Mouse (Mus musculus): ENCODE results near the gene Afdn. TPM values are rescaled to one million over a fixed set of nuclear protein-coding genes. Genes with fewer than 3 reads are reported as not detected.

Afdn gene
- polyA plus RNA-seq, 1 experiment from 2014 or later: 123 TPM

GRCm38 (mm10) chr17:13742941-13743708, 17.2 kb upstream of the Afdn start:
- no peak overlapping the region for H3K9ac ChIP-seq (ENCODE audit: low read depth, low read length)
- no peaks in the 10 kb centered on the region for H3K4me1 ChIP-seq (replicated peaks; ENCODE audit: control insufficient read depth, insufficient read depth, low read length)
- WGBS: 51% methylated on average over 7 of the region's 7 CpGs
- H3K4me3 ChIP-seq (ENCODE audit: low read depth, low read length): no peak overlapping the region
- H3K27me3 ChIP-seq (ENCODE audit: control insufficient read depth, insufficient read depth, low read length): no peaks in the 10 kb centered on the region
- no peaks in the 10 kb centered on the region for H3K9me3 ChIP-seq (ENCODE audit: control insufficient read depth, low read length)
- no peak overlapping the region for H3K27ac ChIP-seq (ENCODE audit: low read depth, low read length)
- no peak overlapping the region for H3K4me2 ChIP-seq (replicated peaks; ENCODE audit: low read depth, low read length)
- H3K36me3 ChIP-seq (ENCODE audit: control insufficient read depth, insufficient read depth, low read length): no peaks in the 10 kb centered on the region
- no peak for ATAC-seq (ENCODE audit: low FRiP score)
- no peak for DNase-seq (ENCODE audit: low spot score)

GRCm38 (mm10) chr17:13743709-13744079, 16.6 kb upstream of the Afdn start:
- H3K9ac ChIP-seq (ENCODE audit: low read depth, low read length): no peak overlapping the region
- no peaks in the 10 kb centered on the region for H3K4me1 ChIP-seq (replicated peaks; ENCODE audit: control insufficient read depth, insufficient read depth, low read length)
- WGBS: 50% methylated on average over 5 of the region's 5 CpGs
- no peak overlapping the region for H3K27ac ChIP-seq (ENCODE audit: low read depth, low read length)
- H3K4me2 ChIP-seq (replicated peaks; ENCODE audit: low read depth, low read length): no peak overlapping the region
- H3K9me3 ChIP-seq (ENCODE audit: control insufficient read depth, low read length): no peaks in the 10 kb centered on the region
- no peak overlapping the region for H3K4me3 ChIP-seq (ENCODE audit: low read depth, low read length)
- no peaks in the 10 kb centered on the region for H3K27me3 ChIP-seq (ENCODE audit: control insufficient read depth, insufficient read depth, low read length)
- no peaks in the 10 kb centered on the region for H3K36me3 ChIP-seq (ENCODE audit: control insufficient read depth, insufficient read depth, low read length)
- ATAC-seq (ENCODE audit: low FRiP score): no peak
- DNase-seq (ENCODE audit: low spot score): no peak

- no peak for DNase-seq (ENCODE audit: low spot score)
- ATAC-seq (ENCODE audit: low FRiP score): no peak
- 86% methylated on average over 6 of the region's 6 CpGs for WGBS
These were observed 16.1 kb upstream of the Afdn start for GRCm38 (mm10) chr17:13744219-13744618.

GRCm38 (mm10) chr17:13744824-13745223, 15.5 kb upstream of the Afdn start:
- Histone ChIP-seq H3K9ac (ENCODE audit: low read depth, low read length) (no peak overlapping the region), H3K4me2 (replicated peaks; ENCODE audit: low read depth, low read length) (no peak overlapping the region), H3K27ac (ENCODE audit: low read depth, low read length) (no peak overlapping the region), H3K4me3 (ENCODE audit: low read depth, low read length) (no peak overlapping the region), H3K27me3 (ENCODE audit: control insufficient read depth, insufficient read depth, low read length) (no peaks in the 10 kb centered on the region), H3K4me1 (replicated peaks; ENCODE audit: control insufficient read depth, insufficient read depth, low read length) (no peaks in the 10 kb centered on the region), H3K36me3 (ENCODE audit: control insufficient read depth, insufficient read depth, low read length) (no peaks in the 10 kb centered on the region), H3K9me3 (ENCODE audit: control insufficient read depth, low read length) (no peaks in the 10 kb centered on the region)
- ATAC-seq (ENCODE audit: low FRiP score) (0 out of 2 replicates have a peak, but pooled peaks have one; percentile 6), DNase-seq (ENCODE audit: low spot score) (no peak)
- 67% methylated on average over 4 of the region's 4 CpGs for WGBS

More at GRCm38 (mm10) chr17:13744219-13744618, 16.1 kb upstream of the Afdn start:
- no peaks in the 10 kb centered on the region for H3K27me3 ChIP-seq (ENCODE audit: control insufficient read depth, insufficient read depth, low read length)
- H3K9me3 ChIP-seq (ENCODE audit: control insufficient read depth, low read length): no peaks in the 10 kb centered on the region
- no peak overlapping the region for H3K4me2 ChIP-seq (replicated peaks; ENCODE audit: low read depth, low read length)
- H3K4me1 ChIP-seq (replicated peaks; ENCODE audit: control insufficient read depth, insufficient read depth, low read length): no peaks in the 10 kb centered on the region
- no peaks in the 10 kb centered on the region for H3K36me3 ChIP-seq (ENCODE audit: control insufficient read depth, insufficient read depth, low read length)
- H3K9ac ChIP-seq (ENCODE audit: low read depth, low read length): no peak overlapping the region
- H3K4me3 ChIP-seq (ENCODE audit: low read depth, low read length): no peak overlapping the region
- no peak overlapping the region for H3K27ac ChIP-seq (ENCODE audit: low read depth, low read length)

GRCm38 (mm10) chr17:13745373-13745772, 15.0 kb upstream of the Afdn start:
- no peak overlapping the region for H3K27ac ChIP-seq (ENCODE audit: low read depth, low read length)
- DNase-seq (ENCODE audit: low spot score): no peak
- ATAC-seq (ENCODE audit: low FRiP score): peak; percentile 43; the same call in 1 of the 2 replicates

GRCm38 (mm10) chr17:13746330-13746729, 14.0 kb upstream of the Afdn start:
- no peaks in the 10 kb centered on the region for H3K4me1 ChIP-seq (replicated peaks; ENCODE audit: control insufficient read depth, insufficient read depth, low read length)
- H3K36me3 ChIP-seq (ENCODE audit: control insufficient read depth, insufficient read depth, low read length): no peaks in the 10 kb centered on the region
- ATAC-seq (ENCODE audit: low FRiP score) (no peak), DNase-seq (ENCODE audit: low spot score) (no peak)
- no peaks in the 10 kb centered on the region for H3K27me3 ChIP-seq (ENCODE audit: control insufficient read depth, insufficient read depth, low read length)
- H3K9me3 ChIP-seq (ENCODE audit: control insufficient read depth, low read length): no peaks in the 10 kb centered on the region
- no peak overlapping the region for H3K4me3 ChIP-seq (ENCODE audit: low read depth, low read length)
- 63% methylated on average over 6 of the region's 6 CpGs for WGBS
- no peak overlapping the region for H3K27ac ChIP-seq (ENCODE audit: low read depth, low read length)
- H3K4me2 ChIP-seq (replicated peaks; ENCODE audit: low read depth, low read length): no peak overlapping the region
- H3K9ac ChIP-seq (ENCODE audit: low read depth, low read length): no peak overlapping the region

More at GRCm38 (mm10) chr17:13745373-13745772, 15.0 kb upstream of the Afdn start:
- H3K4me1 ChIP-seq (replicated peaks; ENCODE audit: control insufficient read depth, insufficient read depth, low read length): no peaks in the 10 kb centered on the region
- no peak overlapping the region for H3K4me2 ChIP-seq (replicated peaks; ENCODE audit: low read depth, low read length)
- no peak overlapping the region for H3K9ac ChIP-seq (ENCODE audit: low read depth, low read length)
- H3K9me3 ChIP-seq (ENCODE audit: control insufficient read depth, low read length): no peaks in the 10 kb centered on the region
- no peaks in the 10 kb centered on the region for H3K27me3 ChIP-seq (ENCODE audit: control insufficient read depth, insufficient read depth, low read length)
- WGBS: 68% methylated on average over 2 of the region's 2 CpGs
- no peaks in the 10 kb centered on the region for H3K36me3 ChIP-seq (ENCODE audit: control insufficient read depth, insufficient read depth, low read length)
- H3K4me3 ChIP-seq (ENCODE audit: low read depth, low read length): no peak overlapping the region

- Histone ChIP-seq H3K27me3 (ENCODE audit: control insufficient read depth, insufficient read depth, low read length) (no peaks in the 10 kb centered on the region), H3K9ac (ENCODE audit: low read depth, low read length) (no peak overlapping the region), H3K4me2 (replicated peaks; ENCODE audit: low read depth, low read length) (no peak overlapping the region), H3K9me3 (ENCODE audit: control insufficient read depth, low read length) (no peaks in the 10 kb centered on the region), H3K36me3 (ENCODE audit: control insufficient read depth, insufficient read depth, low read length) (no peaks in the 10 kb centered on the region), H3K27ac (ENCODE audit: low read depth, low read length) (no peak overlapping the region), H3K4me1 (replicated peaks; ENCODE audit: control insufficient read depth, insufficient read depth, low read length) (no peaks in the 10 kb centered on the region), H3K4me3 (ENCODE audit: low read depth, low read length) (no peak overlapping the region)
- ATAC-seq (ENCODE audit: low FRiP score) (no peak), DNase-seq (ENCODE audit: low spot score) (no peak)
- WGBS: 86% methylated on average over 9 of the region's 9 CpGs
These were observed 12.7 kb upstream of the Afdn start for GRCm38 (mm10) chr17:13747681-13748080.

GRCm38 (mm10) chr17:13749027-13749426, 11.3 kb upstream of the Afdn start:
- no peak overlapping the region for H3K4me2 ChIP-seq (replicated peaks; ENCODE audit: low read depth, low read length)
- H3K36me3 ChIP-seq (ENCODE audit: control insufficient read depth, insufficient read depth, low read length): no peaks in the 10 kb centered on the region
- DNase-seq (ENCODE audit: low spot score) (no peak), ATAC-seq (ENCODE audit: low FRiP score) (no peak)
- no peak overlapping the region for H3K4me3 ChIP-seq (ENCODE audit: low read depth, low read length)
- H3K27ac ChIP-seq (ENCODE audit: low read depth, low read length): no peak overlapping the region
- 88% methylated on average over 4 of the region's 4 CpGs for WGBS
- no peaks in the 10 kb centered on the region for H3K27me3 ChIP-seq (ENCODE audit: control insufficient read depth, insufficient read depth, low read length)
- H3K9me3 ChIP-seq (ENCODE audit: control insufficient read depth, low read length): no peaks in the 10 kb centered on the region
- no peaks in the 10 kb centered on the region for H3K4me1 ChIP-seq (replicated peaks; ENCODE audit: control insufficient read depth, insufficient read depth, low read length)
- H3K9ac ChIP-seq (ENCODE audit: low read depth, low read length): no peak overlapping the region

GRCm38 (mm10) chr17:13753918-13754317, 6.4 kb upstream of the Afdn start:
- H3K27me3 ChIP-seq (ENCODE audit: control insufficient read depth, insufficient read depth, low read length): no peaks in the 10 kb centered on the region
- H3K4me2 ChIP-seq (replicated peaks; ENCODE audit: low read depth, low read length): no peak overlapping the region
- no peaks in the 10 kb centered on the region for H3K36me3 ChIP-seq (ENCODE audit: control insufficient read depth, insufficient read depth, low read length)
- no peak overlapping the region for H3K27ac ChIP-seq (ENCODE audit: low read depth, low read length)
- no peak for ATAC-seq (ENCODE audit: low FRiP score)
- WGBS: 78% methylated on average over 4 of the region's 4 CpGs
- no peak for DNase-seq (ENCODE audit: low spot score)
- H3K4me3 ChIP-seq (ENCODE audit: low read depth, low read length): no peak overlapping the region
- H3K9ac ChIP-seq (ENCODE audit: low read depth, low read length): no peak overlapping the region
- no peaks in the 10 kb centered on the region for H3K9me3 ChIP-seq (ENCODE audit: control insufficient read depth, low read length)
- 0 out of 2 replicates have a peak, but pooled peaks cover 3% of the 10 kb centered on the region for H3K4me1 ChIP-seq (replicated peaks; ENCODE audit: control insufficient read depth, insufficient read depth, low read length)
